Mouse (Mus musculus) limb, embryonic 15.5 days (tissue): ENCODE data around the gene Golm1. TPM values are rescaled to one million over a fixed set of nuclear protein-coding genes. Genes with fewer than 3 reads are reported as not detected.

Source experiments
- ATAC-seq: fragments of 200-750 bp; cut with Nextera tagmentation; 2 replicates; pipeline ENCODE4 v1.8.0; 2017; ENCODE audit warnings: low read depth, moderate TSS enrichment; ENCODE audit not compliant: insufficient number of reproducible peaks, low FRiP score, low TSS enrichment
- H3K27ac ChIP-seq: fragments of 300-500 bp; sonication (generic); 2 replicates; pipeline ENCODE4 v1.5.1; 2015; ENCODE audit warnings: moderate library complexity, mild to moderate bottlenecking, inconsistent platforms
- H3K27me3 ChIP-seq: fragments of 300-500 bp; sonication (generic); 2 replicates; pipeline ENCODE4 v1.6.1; 2015; ENCODE audit warnings: inconsistent platforms
- H3K36me3 ChIP-seq: fragments of 300-500 bp; sonication (generic); 2 replicates; pipeline ENCODE4 v1.6.1; 2015; ENCODE audit warnings: inconsistent platforms
- H3K4me1 ChIP-seq: fragments of 300-500 bp; sonication (generic); 2 replicates; pipeline ENCODE4 v1.6.1; 2015; ENCODE audit warnings: inconsistent platforms
- H3K4me2 ChIP-seq: fragments of 300-500 bp; sonication (generic); 2 replicates; pipeline ENCODE4 v1.6.1; 2015; ENCODE audit warnings: mild to moderate bottlenecking, inconsistent platforms
- H3K4me3 ChIP-seq: fragments of 300-500 bp; sonication (generic); 2 replicates; pipeline ENCODE4 v1.5.1; 2015; ENCODE audit warnings: mild to moderate bottlenecking, inconsistent platforms
- H3K9ac ChIP-seq: fragments of 300-500 bp; sonication (generic); 2 replicates; pipeline ENCODE4 v1.6.1; 2015; ENCODE audit warnings: inconsistent platforms
- H3K9me3 ChIP-seq: fragments of 300-500 bp; sonication (generic); 2 replicates; pipeline ENCODE4 v1.6.1; 2016; ENCODE audit warnings: inconsistent platforms
- WGBS: fragments of 180-500 bp; shearing (Covaris S2); methylation state at CpG from one replicate; pipeline ENCODE4 v1.1.7; 2015; 5-methylcytosine and 5-hydroxymethylcytosine counted together
- polyA plus RNA-seq: library from polyadenylated mRNA; unstranded; fragments of >200 nt; fragmentation: Nextera tagmentation; extraction: Ambion mirVana; gene quantifications from 2 replicates; pipeline ENCODE4 v1.2.1, GENCODE M21; 2015

Golm1 gene
- polyA plus RNA-seq, 1 experiment from 2014 or later, result 38.8 TPM

GRCm38 (mm10) chr13:59674215-59674614 is 1.4 kb downstream of the Golm1 start:
- Histone ChIP-seq H3K27ac (no peak overlapping the region), H3K4me3 (peak overlapping the region; percentile 79), H3K27me3 (no peaks in the 10 kb centered on the region), H3K36me3 (no peaks in the 10 kb centered on the region), H3K4me2 (peak overlapping the region; percentile 79; the same call in 1 of the 2 replicates), H3K9ac (no peak overlapping the region), H3K4me1 (peaks cover 16% of the 10 kb centered on the region), H3K9me3 (no peaks in the 10 kb centered on the region)
- 29% methylated on average over 3 of the region's 3 CpGs for WGBS
- no peak for ATAC-seq

GRCm38 (mm10) chr13:59673597-59673996 is 2.0 kb downstream of the Golm1 start:
- no peaks in the 10 kb centered on the region for H3K27me3 ChIP-seq
- H3K9ac ChIP-seq, result no peak overlapping the region
- H3K36me3 ChIP-seq, result no peaks in the 10 kb centered on the region
- 49% methylated on average over 7 of the region's 7 CpGs for WGBS
- ATAC-seq, result no peak
- H3K4me3 ChIP-seq, result no peak overlapping the region
- peaks cover 18% of the 10 kb centered on the region for H3K4me1 ChIP-seq
- 0 out of 2 replicates have a peak overlapping the region, but pooled peaks have one; percentile 0 for H3K4me2 ChIP-seq
- no peaks in the 10 kb centered on the region for H3K9me3 ChIP-seq
- H3K27ac ChIP-seq, result no peak overlapping the region

GRCm38 (mm10) chr13:59672248-59672647 is 3.4 kb downstream of the Golm1 start:
- no peaks in the 10 kb centered on the region for H3K9me3 ChIP-seq
- 66% methylated on average over 6 of the region's 6 CpGs for WGBS
- H3K4me1 ChIP-seq, result peaks cover 23% of the 10 kb centered on the region
- H3K9ac ChIP-seq, result no peak overlapping the region
- H3K36me3 ChIP-seq, result no peaks in the 10 kb centered on the region
- H3K4me2 ChIP-seq, result no peak overlapping the region
- no peak overlapping the region for H3K27ac ChIP-seq
- no peak for ATAC-seq
- no peaks in the 10 kb centered on the region for H3K27me3 ChIP-seq
- H3K4me3 ChIP-seq, result no peak overlapping the region

DNA sequence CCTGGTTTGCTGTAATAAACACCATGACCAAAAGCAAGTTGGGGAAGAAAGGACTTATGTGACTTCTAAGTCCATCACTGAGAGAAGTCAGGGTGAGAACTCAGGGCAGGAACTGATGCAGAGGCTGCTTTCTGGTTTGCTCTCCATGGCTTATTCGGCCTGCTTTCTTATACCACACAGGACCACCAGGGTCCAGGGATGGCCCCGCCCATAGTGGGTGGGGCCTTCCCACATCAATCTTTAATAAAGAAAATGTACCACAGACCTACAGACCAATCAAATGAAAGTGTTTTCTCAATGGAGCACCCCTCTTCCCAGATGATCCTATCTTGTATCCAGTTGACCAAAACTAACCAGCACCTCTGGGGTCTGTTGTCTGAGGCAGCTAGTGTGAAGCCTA is 4.1 kb downstream of the Golm1 start:
- ATAC-seq, result no peak
- H3K4me2 ChIP-seq, result no peak overlapping the region
- H3K27ac ChIP-seq, result no peak overlapping the region
- 80% methylated on average over 2 of the region's 2 CpGs for WGBS
- peaks cover 23% of the 10 kb centered on the region for H3K4me1 ChIP-seq
- H3K9me3 ChIP-seq, result no peaks in the 10 kb centered on the region
- no peaks in the 10 kb centered on the region for H3K27me3 ChIP-seq
- H3K4me3 ChIP-seq, result no peak overlapping the region
- no peaks in the 10 kb centered on the region for H3K36me3 ChIP-seq
- no peak overlapping the region for H3K9ac ChIP-seq

- Histone ChIP-seq H3K4me2 (no peak overlapping the region), H3K27ac (no peak overlapping the region), H3K27me3 (no peaks in the 10 kb centered on the region), H3K36me3 (peaks cover 5% of the 10 kb centered on the region; the same call in 1 of the 2 replicates), H3K4me1 (peaks cover 23% of the 10 kb centered on the region), H3K4me3 (no peak overlapping the region), H3K9me3 (no peaks in the 10 kb centered on the region), H3K9ac (no peak overlapping the region)
- ATAC-seq, result no peak
- WGBS, result 77% methylated on average over 10 of the region's 10 CpGs
Observed at GRCm38 (mm10) chr13:59669946-59670345, 5.7 kb downstream of the Golm1 start.

DNA sequence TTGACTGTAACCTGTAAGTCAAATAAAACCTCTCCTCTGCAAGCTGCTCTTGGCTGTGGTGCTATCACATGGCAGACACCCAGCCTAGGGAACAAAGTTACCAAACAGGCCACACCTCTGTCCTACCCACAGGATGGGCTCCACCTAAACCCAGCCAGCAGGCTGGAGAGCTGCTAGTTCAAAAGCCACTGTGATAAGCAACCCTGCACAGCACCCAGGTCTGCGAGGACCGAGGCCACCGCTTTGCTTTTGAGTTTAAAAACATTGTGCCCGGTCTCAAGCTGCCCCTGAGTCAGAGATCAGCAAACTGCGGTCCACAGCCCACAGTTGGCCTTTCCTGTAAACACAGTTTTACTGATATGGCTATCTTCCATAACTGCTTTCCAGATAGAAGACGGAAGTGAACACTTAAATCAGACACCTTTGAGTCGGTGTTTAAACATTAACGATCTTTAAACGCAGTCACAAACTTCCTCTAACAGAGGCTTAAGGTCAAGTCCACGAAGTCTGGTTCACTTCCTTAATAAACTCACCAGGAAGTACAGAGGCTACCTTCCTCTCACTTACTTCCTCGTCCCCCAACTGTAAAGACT is 7.0 kb downstream of the Golm1 start:
- WGBS, result 49% methylated on average over 11 of the region's 11 CpGs
- no peak overlapping the region for H3K4me2 ChIP-seq

DNA sequence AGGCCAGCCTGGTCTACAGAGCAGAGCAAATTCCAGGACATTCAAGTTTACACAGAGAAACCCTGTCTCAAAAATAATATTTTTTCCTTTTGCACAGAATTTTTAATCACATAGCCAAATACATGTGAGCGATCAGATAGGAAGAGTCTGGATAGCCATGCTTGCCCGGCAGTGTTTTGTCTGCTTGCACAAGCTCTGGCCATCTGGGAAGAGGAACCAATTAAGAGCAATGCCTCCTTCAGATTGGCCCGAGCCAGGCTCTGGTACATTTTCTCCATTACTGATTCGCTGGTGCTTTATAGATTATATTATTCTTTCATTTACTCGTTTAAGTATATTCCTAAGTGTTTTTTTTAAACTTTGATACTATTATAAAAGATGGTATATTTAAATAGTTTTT is 7.8 kb downstream of the Golm1 start:
- no peak for ATAC-seq
- H3K4me1 ChIP-seq, result peaks cover 10% of the 10 kb centered on the region
- WGBS, result 80% methylated on average over 5 of the region's 5 CpGs

More for the DNA sequence above, 7.0 kb downstream of the Golm1 start:
- H3K36me3 ChIP-seq, result peaks cover 13% of the 10 kb centered on the region
- H3K27ac ChIP-seq, result no peak overlapping the region
- H3K4me1 ChIP-seq, result peaks cover 13% of the 10 kb centered on the region
- no peaks in the 10 kb centered on the region for H3K27me3 ChIP-seq
- no peak overlapping the region for H3K9ac ChIP-seq
- H3K4me3 ChIP-seq, result no peak overlapping the region
- no peak for ATAC-seq
- no peaks in the 10 kb centered on the region for H3K9me3 ChIP-seq

DNA sequence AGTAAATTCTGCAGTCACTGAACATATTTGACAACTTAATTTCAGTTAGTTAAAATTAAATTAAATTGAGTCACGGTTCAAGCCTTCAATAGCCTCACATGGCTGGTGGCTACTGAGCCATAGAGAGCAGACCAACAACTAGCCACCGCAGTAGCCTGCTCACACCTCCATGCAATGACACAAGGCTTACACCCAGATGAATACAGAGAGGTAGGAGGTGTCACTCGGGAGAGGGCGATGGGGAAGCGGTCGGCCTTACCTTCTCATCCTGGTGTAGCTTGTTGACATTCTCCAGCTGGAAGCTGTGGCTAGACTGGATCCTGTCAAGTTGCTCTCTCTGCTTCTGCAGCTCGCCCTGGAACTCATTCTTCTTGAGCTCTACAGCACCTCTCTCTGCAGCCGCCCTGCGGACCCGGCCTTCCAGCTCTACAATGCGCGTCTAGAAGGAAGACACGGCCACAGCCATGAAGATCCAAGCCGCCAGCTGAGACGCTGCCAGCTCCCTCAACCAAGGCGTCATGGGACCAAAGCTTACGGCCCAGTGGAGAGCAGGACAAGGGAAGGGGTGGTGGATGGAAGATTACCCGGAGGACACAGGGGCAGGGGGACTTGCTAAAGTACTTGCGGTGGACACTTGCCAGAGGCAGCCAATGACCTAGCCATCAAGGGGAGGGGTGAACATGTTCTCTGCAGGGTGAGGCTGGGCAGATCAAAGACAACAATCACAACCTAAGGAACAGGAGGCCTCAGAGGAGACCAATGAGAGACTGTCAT is 11.5 kb downstream of the Golm1 start:
- no peak overlapping the region for H3K4me3 ChIP-seq
- no peak for ATAC-seq
- peaks cover 7% of the 10 kb centered on the region; the same call in 1 of the 2 replicates for H3K4me1 ChIP-seq
- no peaks in the 10 kb centered on the region for H3K9me3 ChIP-seq
- H3K27ac ChIP-seq, result no peak overlapping the region
- H3K9ac ChIP-seq, result no peak overlapping the region
- H3K27me3 ChIP-seq, result no peaks in the 10 kb centered on the region
- peaks cover 17% of the 10 kb centered on the region for H3K36me3 ChIP-seq
- 88% methylated on average over 19 of the region's 19 CpGs for WGBS
- no peak overlapping the region for H3K4me2 ChIP-seq

More for the DNA sequence above, 7.8 kb downstream of the Golm1 start:
- Histone ChIP-seq H3K27ac (no peak overlapping the region), H3K36me3 (peaks cover 13% of the 10 kb centered on the region), H3K4me3 (no peak overlapping the region), H3K9ac (no peak overlapping the region), H3K27me3 (no peaks in the 10 kb centered on the region), H3K4me2 (no peak overlapping the region), H3K9me3 (no peaks in the 10 kb centered on the region)

- WGBS, result 94% methylated on average over 12 of the region's 12 CpGs
- H3K4me1 ChIP-seq, result no peaks in the 10 kb centered on the region
- H3K4me2 ChIP-seq, result no peak overlapping the region
- H3K36me3 ChIP-seq, result peaks cover 17% of the 10 kb centered on the region
- H3K27ac ChIP-seq, result no peak overlapping the region
- ATAC-seq, result no peak
- H3K9me3 ChIP-seq, result no peaks in the 10 kb centered on the region
- no peak overlapping the region for H3K4me3 ChIP-seq
- no peak overlapping the region for H3K9ac ChIP-seq
- H3K27me3 ChIP-seq, result no peaks in the 10 kb centered on the region
Observed at GRCm38 (mm10) chr13:59661966-59662365, 13.6 kb downstream of the Golm1 start.

DNA sequence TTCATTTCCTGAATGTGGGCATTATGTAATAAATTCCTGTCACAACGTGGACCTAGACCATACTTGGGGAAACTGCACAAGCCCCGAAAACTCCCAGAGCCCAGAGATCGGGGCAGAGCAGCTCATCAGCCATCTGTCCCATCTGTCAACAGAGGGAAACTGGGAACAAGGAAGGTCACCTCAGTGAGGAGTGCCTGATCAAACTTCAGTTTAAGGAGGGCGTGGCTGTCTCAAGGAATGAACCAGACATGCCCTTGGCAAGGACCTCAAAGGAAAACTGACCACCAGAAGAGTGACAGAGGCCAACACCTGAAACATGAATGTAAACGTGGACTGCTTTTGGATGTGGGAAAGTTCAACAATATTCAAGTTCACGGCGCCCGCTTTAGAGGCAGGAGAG is 14.2 kb downstream of the Golm1 start:
- H3K36me3 ChIP-seq, result peaks cover 17% of the 10 kb centered on the region
- WGBS, result 91% methylated on average over 8 of the region's 8 CpGs
- no peaks in the 10 kb centered on the region for H3K4me1 ChIP-seq
- no peak for ATAC-seq
- no peak overlapping the region for H3K9ac ChIP-seq
- H3K27ac ChIP-seq, result no peak overlapping the region
- no peaks in the 10 kb centered on the region for H3K9me3 ChIP-seq
- H3K4me2 ChIP-seq, result no peak overlapping the region
- no peaks in the 10 kb centered on the region for H3K27me3 ChIP-seq
- no peak overlapping the region for H3K4me3 ChIP-seq

- H3K27ac ChIP-seq, result no peak overlapping the region
- no peak overlapping the region for H3K4me2 ChIP-seq
- no peaks in the 10 kb centered on the region for H3K9me3 ChIP-seq
- no peaks in the 10 kb centered on the region for H3K27me3 ChIP-seq
- H3K9ac ChIP-seq, result no peak overlapping the region
- no peaks in the 10 kb centered on the region for H3K4me1 ChIP-seq
- no peak for ATAC-seq
- no peak overlapping the region for H3K4me3 ChIP-seq
- H3K36me3 ChIP-seq, result peaks cover 16% of the 10 kb centered on the region; the same call in 1 of the 2 replicates
- WGBS, result 97% methylated on average over 3 of the region's 3 CpGs
Observed at GRCm38 (mm10) chr13:59660371-59660770, 15.2 kb downstream of the Golm1 start.

DNA sequence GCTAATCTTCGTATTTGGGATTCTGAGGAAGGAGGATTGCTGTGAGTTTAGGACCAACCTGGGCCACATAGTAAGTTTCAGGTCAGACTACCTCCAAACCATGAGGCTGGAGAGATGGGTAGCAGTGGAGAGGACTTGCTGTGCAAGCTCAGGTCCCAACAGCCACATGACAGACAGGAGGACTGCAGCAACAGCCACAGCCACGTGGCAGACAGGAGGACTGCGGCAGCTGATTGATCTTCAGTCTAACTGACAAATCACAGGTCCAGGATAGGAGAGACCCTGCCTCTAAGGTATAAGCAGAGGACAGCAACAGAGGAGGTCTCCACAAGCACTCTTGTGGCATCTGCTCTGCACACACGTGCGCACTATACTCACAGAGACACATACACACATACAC is 17.8 kb downstream of the Golm1 start:
- Histone ChIP-seq H3K36me3 (0 out of 2 replicates have a peak, but pooled peaks cover 4% of the 10 kb centered on the region), H3K9ac (no peak overlapping the region), H3K4me3 (no peak overlapping the region), H3K9me3 (no peaks in the 10 kb centered on the region), H3K4me1 (0 out of 2 replicates have a peak, but pooled peaks cover 3% of the 10 kb centered on the region), H3K27me3 (no peaks in the 10 kb centered on the region), H3K27ac (no peak overlapping the region), H3K4me2 (no peak overlapping the region)
- no peak for ATAC-seq
- 90% methylated on average over 5 of the region's 5 CpGs for WGBS
